Mouse (Mus musculus) G1E (cell line): Measurements from ENCODE around the gene Fndc3b.

Source experiments
- CTCF ChIP-seq: IDR thresholded peaks from 2 replicates; pipeline ENCODE4 v1.5.1; 2012; ENCODE audit warnings: low read depth, low read length, inconsistent platforms, mixed read lengths
- GATA1 ChIP-seq: IDR thresholded peaks from 2 replicates; pipeline ENCODE4 v1.6.1; 2012; ENCODE audit warnings: borderline replicate concordance, low read length, inconsistent platforms, mixed read lengths
- GATA2 ChIP-seq: IDR thresholded peaks from 2 replicates; pipeline ENCODE4 v1.6.1; 2012; ENCODE audit warnings: low read depth, low read length, inconsistent platforms, borderline replicate concordance
- POLR2AphosphoS5 ChIP-seq: IDR thresholded peaks from 2 replicates; pipeline ENCODE4 v1.6.1; 2012; ENCODE audit warnings: low read depth, low read length, inconsistent platforms; ENCODE audit not compliant: insufficient replicate concordance
- TAL1 ChIP-seq: conservative IDR thresholded peaks from 2 replicates; pipeline ENCODE4 v1.6.1; 2012; ENCODE audit warnings: low read depth, low read length, inconsistent platforms, mixed read lengths

GRCm38 (mm10) chr3:27728798-27729782 lies 18.0 kb upstream of the Fndc3b start:
- TF ChIP-seq CTCF (no peak), GATA1 (no peak), TAL1 (no peak), POLR2AphosphoS5 (no peak), GATA2 (no peak)
